Mouse (Mus musculus) C2C12 (cell line): ENCODE measurements around the gene Ap1g2. TPM values are rescaled to one million over a fixed set of nuclear protein-coding genes. Genes with fewer than 3 reads are reported as not detected.

Experiments
- H3K27me3 ChIP-seq: one replicate; pipeline ENCODE4 v1.6.1; 2011; ENCODE audit not compliant: control insufficient read depth, insufficient read depth, insufficient read length
- H3K36me3 ChIP-seq: one replicate; pipeline ENCODE4 v1.6.1; 2011; ENCODE audit not compliant: control insufficient read depth, insufficient read depth
- H3K4me3 ChIP-seq: one replicate; pipeline ENCODE4 v1.5.1; 2011; ENCODE audit warnings: mild to moderate bottlenecking, control low read depth; ENCODE audit not compliant: poor library complexity, insufficient read depth, severe bottlenecking
- H3K79me2 ChIP-seq: one replicate; pipeline ENCODE4 v1.6.1; 2011; ENCODE audit not compliant: control insufficient read depth, insufficient read depth
- H3K79me3 ChIP-seq: one replicate; pipeline ENCODE4 v1.6.1; 2011; ENCODE audit warnings: low read depth, control low read depth
- H3ac ChIP-seq: one replicate; pipeline ENCODE3; 2011; ENCODE audit warnings: low read depth; ENCODE audit not compliant: control insufficient read depth, insufficient read length
- CEBPB ChIP-seq: IDR thresholded peaks from one replicate; pipeline ENCODE4 v1.6.1; 2011; ENCODE audit warnings: low read depth, mild to moderate bottlenecking, control low read depth, moderate library complexity
- CTCF ChIP-seq: IDR thresholded peaks from one replicate; pipeline ENCODE4 v1.5.1; 2011; ENCODE audit not compliant: control insufficient read depth, insufficient read depth, insufficient read length
- FOSL1 ChIP-seq: IDR thresholded peaks from one replicate; pipeline ENCODE4 v1.8.0; 2011; ENCODE audit warnings: mild to moderate bottlenecking, low read length; ENCODE audit not compliant: poor library complexity, insufficient read depth, severe bottlenecking
- MAX ChIP-seq: IDR thresholded peaks from one replicate; pipeline ENCODE4 v1.6.1; 2011; ENCODE audit warnings: mild to moderate bottlenecking, control low read depth
- MYOD1 ChIP-seq: IDR thresholded peaks from one replicate; pipeline ENCODE4 v1.6.1; 2011; ENCODE audit warnings: low read depth; ENCODE audit not compliant: control insufficient read depth, insufficient read length
- MYOG ChIP-seq: IDR thresholded peaks from one replicate; pipeline ENCODE4 v1.6.1; 2011; ENCODE audit not compliant: control insufficient read depth, insufficient read length; ENCODE audit errors: extremely low read depth
- USF1 ChIP-seq: IDR thresholded peaks from one replicate; pipeline ENCODE4 v1.6.1; 2011; ENCODE audit warnings: low read depth, mild to moderate bottlenecking, control low read depth, moderate library complexity
- polyA plus RNA-seq: library from polyadenylated mRNA; unstranded; fragments of >200 nt; fragmentation: generic; extraction: Trizol; gene quantifications from one replicate; pipeline ENCODE4 v1.2.1, GENCODE M21; 2012; ENCODE audit warnings: missing spikeins

Gene Ap1g2
- polyA plus RNA-seq, 1 experiment = 3.9 TPM

DNA sequence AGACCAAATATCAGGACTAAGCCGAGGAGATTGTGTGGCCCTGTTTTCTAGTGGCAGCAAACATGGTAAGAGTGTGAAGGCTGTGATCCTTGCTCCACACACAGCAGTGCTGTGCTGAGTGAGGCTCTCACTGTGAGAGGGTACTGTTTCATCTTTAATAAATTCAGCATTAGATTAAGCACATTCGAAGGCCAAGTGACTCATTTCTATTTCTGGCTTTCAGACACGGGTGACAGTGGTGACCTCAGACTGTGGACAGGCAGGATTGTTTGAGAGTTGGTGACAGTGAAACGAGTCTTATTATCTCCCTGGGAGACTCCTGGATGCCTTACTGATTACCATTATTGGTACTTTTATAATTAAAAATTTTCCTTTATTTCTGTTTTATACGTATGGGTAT lies 19.3 kb upstream of the Ap1g2 start:
- H3K4me3 ChIP-seq = no peak overlapping the region
- H3K79me3 ChIP-seq = no peaks in the 10 kb centered on the region
- H3K36me3 ChIP-seq = no peaks in the 10 kb centered on the region
- H3ac ChIP-seq = no peak overlapping the region
- H3K27me3 ChIP-seq = peaks cover 15% of the 10 kb centered on the region
- TF ChIP-seq MYOG (no peak), USF1 (no peak), MYOD1 (no peak), CTCF (no peak), MAX (no peak), FOSL1 (no peak), CEBPB (no peak)
- H3K79me2 ChIP-seq = no peaks in the 10 kb centered on the region

DNA sequence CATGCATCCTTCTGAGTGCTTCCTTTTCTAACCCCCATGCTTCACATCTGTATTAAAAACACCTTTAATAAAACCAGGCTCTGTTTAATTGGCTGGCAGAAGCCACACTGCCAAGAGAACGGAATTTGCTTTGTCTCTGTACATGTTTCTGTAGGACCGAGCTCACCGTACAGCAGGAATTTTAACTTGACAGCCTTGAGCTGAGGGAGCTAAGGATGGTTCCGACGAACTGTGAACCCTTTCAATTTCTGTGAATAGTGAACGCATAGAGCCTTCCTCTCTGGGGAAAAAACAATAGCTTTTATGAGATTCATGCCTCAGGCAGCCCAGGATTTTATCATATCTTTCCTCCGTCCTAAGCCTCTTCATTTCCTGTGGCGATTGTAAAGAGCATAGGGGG lies 16.0 kb upstream of the Ap1g2 start:
- TF ChIP-seq MYOG (no peak), CEBPB (no peak), FOSL1 (no peak), CTCF (no peak), USF1 (no peak), MAX (no peak), MYOD1 (no peak)
- H3ac ChIP-seq = no peak overlapping the region
- H3K36me3 ChIP-seq = no peaks in the 10 kb centered on the region
- peaks cover 5% of the 10 kb centered on the region for H3K27me3 ChIP-seq
- no peak overlapping the region for H3K4me3 ChIP-seq
- H3K79me2 ChIP-seq = no peaks in the 10 kb centered on the region
- H3K79me3 ChIP-seq = no peaks in the 10 kb centered on the region

DNA sequence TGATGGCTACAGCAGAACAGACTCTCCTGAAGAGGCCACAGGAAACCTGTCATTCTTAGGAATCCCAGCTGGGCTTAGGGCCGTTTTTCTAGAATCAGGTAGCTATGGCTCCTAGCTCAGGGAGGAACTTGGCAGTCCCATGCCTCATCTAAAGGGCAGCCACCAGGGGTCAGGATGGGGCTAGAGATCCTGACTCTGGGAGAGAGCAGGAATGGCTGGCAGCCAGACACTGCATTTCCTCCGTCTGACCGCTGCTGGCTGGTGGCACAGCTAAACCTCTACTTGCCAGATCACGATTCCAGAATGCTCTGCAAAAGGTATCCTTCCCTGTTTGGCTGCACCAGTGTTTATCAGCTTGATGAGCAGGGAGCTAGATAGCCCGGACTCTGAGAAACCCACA lies 15.6 kb upstream of the Ap1g2 start:
- Histone ChIP-seq H3K79me3 (no peaks in the 10 kb centered on the region), H3ac (no peak overlapping the region), H3K79me2 (no peaks in the 10 kb centered on the region), H3K4me3 (no peak overlapping the region), H3K27me3 (peaks cover 7% of the 10 kb centered on the region), H3K36me3 (no peaks in the 10 kb centered on the region)
- TF ChIP-seq MYOD1 = no peak
- peak; percentile 71 for TF ChIP-seq CTCF
- no peak for TF ChIP-seq MYOG
- TF ChIP-seq USF1 = no peak

DNA sequence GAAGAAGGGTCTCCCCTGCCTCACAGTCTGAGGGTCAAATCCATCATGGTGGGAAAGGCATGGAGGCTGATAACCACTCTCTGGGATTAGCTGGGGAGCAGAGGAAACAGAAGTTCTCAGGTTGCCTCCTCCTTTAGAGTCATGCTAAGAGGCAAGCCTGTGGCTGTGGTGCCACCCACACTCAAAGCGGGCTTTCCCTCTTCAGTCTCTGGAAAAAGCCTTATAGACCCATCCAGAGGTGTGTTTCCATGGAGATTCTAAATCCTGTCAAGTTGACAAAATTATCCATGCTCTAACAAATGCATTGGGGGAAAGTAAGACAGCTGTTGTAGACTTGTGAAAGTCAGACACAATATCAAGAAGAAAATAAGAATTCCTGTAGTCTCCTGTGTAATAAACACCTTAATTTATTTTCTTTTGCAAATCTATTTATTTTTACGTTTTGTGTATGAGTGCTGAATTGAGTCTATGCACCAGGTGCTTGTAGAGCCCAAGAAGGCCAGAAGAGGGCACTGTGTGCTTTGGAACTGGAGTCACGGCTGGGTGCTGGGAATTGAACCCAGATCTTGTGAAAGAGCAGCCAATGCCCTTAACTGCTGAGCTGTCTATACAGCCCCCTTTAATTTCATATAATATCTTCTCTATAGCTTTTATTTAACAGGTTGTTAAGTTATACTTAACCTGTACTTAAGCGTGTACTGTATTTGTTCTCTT lies 13.2 kb upstream of the Ap1g2 start:
- H3ac ChIP-seq = no peak overlapping the region
- no peaks in the 10 kb centered on the region for H3K79me3 ChIP-seq
- H3K36me3 ChIP-seq = no peaks in the 10 kb centered on the region
- peaks cover 29% of the 10 kb centered on the region for H3K27me3 ChIP-seq
- no peak for TF ChIP-seq USF1
- TF ChIP-seq CTCF = no peak
- TF ChIP-seq CEBPB = no peak
- TF ChIP-seq MYOG = no peak
- no peak for TF ChIP-seq MYOD1
- TF ChIP-seq FOSL1 = no peak
- no peak for TF ChIP-seq MAX
- H3K79me2 ChIP-seq = no peaks in the 10 kb centered on the region
- H3K4me3 ChIP-seq = no peak overlapping the region

DNA sequence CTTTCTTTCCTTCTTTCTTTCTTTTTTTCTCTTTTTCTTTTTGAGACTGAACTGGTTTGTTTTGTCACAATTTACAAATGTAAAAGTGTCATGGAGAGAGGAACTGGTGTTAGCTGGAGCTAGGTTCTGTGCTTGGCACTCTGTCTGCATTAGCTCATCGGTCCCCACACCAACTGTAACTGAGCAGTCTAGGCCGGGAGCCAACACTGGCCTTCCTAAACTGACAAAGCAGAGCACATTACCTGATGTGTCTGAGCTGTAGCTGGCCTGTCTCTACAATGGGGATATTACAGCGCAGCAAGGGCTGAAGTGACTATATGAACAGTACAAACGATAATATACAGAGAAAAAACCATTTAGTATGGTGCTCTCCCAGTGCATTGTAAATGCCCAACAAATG lies 12.5 kb upstream of the Ap1g2 start:
- no peaks in the 10 kb centered on the region for H3K36me3 ChIP-seq
- H3ac ChIP-seq = no peak overlapping the region
- no peak overlapping the region for H3K4me3 ChIP-seq
- H3K79me2 ChIP-seq = no peaks in the 10 kb centered on the region
- H3K79me3 ChIP-seq = no peaks in the 10 kb centered on the region
- TF ChIP-seq MAX (no peak), MYOD1 (no peak), CTCF (no peak), USF1 (no peak), FOSL1 (no peak), MYOG (no peak), CEBPB (no peak)
- H3K27me3 ChIP-seq = peaks cover 36% of the 10 kb centered on the region
